Mouse (Mus musculus): ENCODE measurements around the gene Gm36028. TPM values are rescaled to one million over a fixed set of nuclear protein-coding genes. Genes with fewer than 3 reads are reported as not detected.

Gene Gm36028
- polyA plus RNA-seq, 1 experiment from 2014 or later = not detected

DNA sequence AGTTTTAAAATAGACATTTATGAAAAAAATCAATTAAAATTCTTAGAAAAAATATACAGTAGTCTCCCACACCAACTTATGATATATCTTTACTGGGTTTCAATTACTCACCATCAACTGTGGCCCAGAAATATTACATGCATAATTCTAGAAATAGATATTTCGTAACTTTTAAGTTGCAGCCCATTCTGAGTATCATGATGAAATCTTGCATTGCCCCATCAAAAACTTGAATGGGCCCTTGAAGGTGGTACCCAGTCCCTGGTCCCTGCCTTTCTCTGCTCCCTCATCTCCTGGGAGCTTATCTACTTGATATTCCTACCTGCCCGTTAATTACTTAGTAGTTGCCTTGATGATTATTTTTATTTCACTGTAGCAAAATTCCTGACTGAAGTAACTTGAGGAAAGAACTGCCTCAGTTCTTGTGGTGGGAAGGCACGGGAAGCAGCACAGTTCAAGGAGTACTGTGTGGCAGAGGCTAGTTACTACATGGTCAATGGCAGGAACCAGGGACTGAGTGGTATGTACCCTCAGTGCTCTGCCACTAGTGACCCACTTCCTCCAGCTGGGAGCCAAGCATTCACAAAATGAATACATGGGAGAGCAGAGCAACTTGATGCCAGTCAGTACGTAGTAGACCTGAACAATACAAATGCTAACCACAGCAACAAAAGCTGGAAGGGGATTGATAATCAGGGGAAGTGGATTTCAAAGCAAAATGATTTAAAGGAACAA is 13.7 kb upstream of the Gm36028 start:
- WGBS = 80% methylated on average over 4 of the region's 4 CpGs
- H3K36me3 ChIP-seq (replicated peaks) = peaks cover 7% of the 10 kb centered on the region; the same call in 1 of the 2 replicates
- H3K27me3 ChIP-seq (replicated peaks) = no peaks in the 10 kb centered on the region
- H3K4me2 ChIP-seq = no peak overlapping the region
- H3K27ac ChIP-seq = no peak overlapping the region
- no peaks in the 10 kb centered on the region for H3K9me3 ChIP-seq
- no peak overlapping the region for H3K9ac ChIP-seq
- no peak for ATAC-seq (replicated peaks)
- no peak overlapping the region for H3K4me3 ChIP-seq
- peaks cover 24% of the 10 kb centered on the region for H3K4me1 ChIP-seq

DNA sequence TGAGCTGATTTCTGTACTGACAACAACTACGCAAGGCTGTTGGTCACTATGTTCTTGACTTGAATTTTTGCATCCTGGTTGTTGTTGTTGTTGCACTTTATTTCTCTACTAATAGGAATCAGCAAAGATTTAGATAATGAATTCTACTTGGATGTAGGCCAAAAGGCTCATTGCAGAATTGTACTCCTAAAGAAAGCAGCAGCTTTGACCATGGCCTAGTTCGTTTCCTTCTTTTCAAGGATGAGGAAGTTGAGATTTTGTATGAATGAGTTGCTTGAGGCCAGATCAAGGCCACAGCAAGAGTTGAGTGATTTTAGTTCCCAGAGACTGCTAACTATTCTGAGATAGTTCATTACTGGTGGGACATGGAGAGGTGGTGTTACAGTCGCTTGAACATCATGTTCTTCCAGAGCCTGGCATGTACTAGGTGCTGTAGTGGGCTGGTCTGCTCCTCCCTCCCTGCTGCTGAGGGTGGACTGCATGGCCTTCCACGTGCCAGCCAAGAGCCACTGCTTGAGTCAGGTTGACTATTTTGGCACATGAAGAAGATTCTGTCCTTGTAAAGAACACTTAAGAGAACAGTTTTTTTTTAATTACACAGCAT is 10.3 kb upstream of the Gm36028 start:
- Histone ChIP-seq H3K27me3 (replicated peaks) (no peaks in the 10 kb centered on the region), H3K9me3 (no peaks in the 10 kb centered on the region), H3K4me2 (peak overlapping the region; percentile 74; the same call in 1 of the 2 replicates), H3K9ac (no peak overlapping the region), H3K4me3 (no peak overlapping the region), H3K36me3 (replicated peaks) (no peaks in the 10 kb centered on the region), H3K4me1 (peaks cover 26% of the 10 kb centered on the region), H3K27ac (no peak overlapping the region)
- 73% methylated on average over 4 of the region's 4 CpGs for WGBS
- ATAC-seq (replicated peaks) = no peak

GRCm38 (mm10) chr16:37869470-37870231 is 8.7 kb upstream of the Gm36028 start:
- no peak for ATAC-seq (replicated peaks)
- WGBS = 39% methylated on average over 4 of the region's 4 CpGs

GRCm38 (mm10) chr16:37868506-37869469 is 7.8 kb upstream of the Gm36028 start:
- WGBS = under 1% methylated on average over 83 of the region's 87 CpGs
- H3K4me2 ChIP-seq = peak overlapping the region; percentile 74
- H3K9ac ChIP-seq = peak overlapping the region; percentile 97
- H3K4me1 ChIP-seq = peaks cover 26% of the 10 kb centered on the region
- ATAC-seq (replicated peaks) = peak; percentile 82
- H3K27me3 ChIP-seq (replicated peaks) = no peaks in the 10 kb centered on the region
- peak overlapping the region; percentile 96 for H3K4me3 ChIP-seq
- no peaks in the 10 kb centered on the region for H3K9me3 ChIP-seq
- no peaks in the 10 kb centered on the region for H3K36me3 ChIP-seq (replicated peaks)
- peak overlapping the region; percentile 100 for H3K27ac ChIP-seq

More at GRCm38 (mm10) chr16:37869470-37870231, 8.7 kb upstream of the Gm36028 start:
- H3K36me3 ChIP-seq (replicated peaks) = no peaks in the 10 kb centered on the region
- peak overlapping the region; percentile 96 for H3K4me3 ChIP-seq
- H3K4me1 ChIP-seq = peaks cover 26% of the 10 kb centered on the region
- peak overlapping the region; percentile 74 for H3K4me2 ChIP-seq
- no peaks in the 10 kb centered on the region for H3K27me3 ChIP-seq (replicated peaks)
- peak overlapping the region; percentile 100 for H3K27ac ChIP-seq
- peak overlapping the region; percentile 97 for H3K9ac ChIP-seq
- no peaks in the 10 kb centered on the region for H3K9me3 ChIP-seq

DNA sequence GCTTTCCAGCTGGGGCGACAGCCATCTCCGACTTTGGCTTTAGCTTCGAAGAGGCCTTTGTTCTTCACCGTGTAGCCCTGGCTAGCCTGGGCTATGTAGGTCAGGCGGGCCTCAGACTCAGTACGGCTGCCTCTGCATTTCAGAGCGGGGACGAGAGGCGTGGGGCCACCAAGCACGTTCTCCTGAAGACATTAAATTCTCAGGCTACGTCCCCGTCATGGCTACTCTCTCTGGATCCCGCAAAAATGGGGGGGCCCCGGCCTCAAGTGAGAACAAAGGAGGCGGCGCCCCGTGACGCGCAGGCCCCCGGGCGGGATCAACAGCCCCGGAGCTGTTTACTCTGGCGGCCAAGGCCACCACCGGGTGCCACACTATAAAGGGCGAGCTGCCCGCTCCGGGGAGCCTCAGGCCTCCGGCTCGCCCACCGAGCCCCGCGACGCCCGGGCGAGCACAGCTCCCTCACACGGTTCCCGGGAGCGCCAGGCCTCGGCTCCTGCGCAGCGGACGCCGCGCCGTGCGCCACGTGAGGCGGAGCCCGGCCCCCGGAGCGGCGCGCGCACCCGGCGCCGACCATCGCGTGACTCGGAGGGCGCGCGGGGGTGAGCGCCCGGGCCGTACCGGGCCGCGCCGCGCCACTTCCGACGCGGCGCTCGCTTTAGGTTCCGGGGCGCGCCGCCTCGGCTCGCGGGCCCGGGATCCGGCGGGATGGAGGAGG is 7.0 kb upstream of the Gm36028 start, which contains the start of gene Lrrc58:
Gene Lrrc58 (plus strand): TSS at position 599 of the 715 bp plus-strand sequence.
- H3K36me3 ChIP-seq (replicated peaks) = no peaks in the 10 kb centered on the region
- peak within 1 kb of the TSS; percentile 97 for H3K9ac ChIP-seq
- no peaks in the 10 kb centered on the region for H3K27me3 ChIP-seq (replicated peaks)
- H3K9me3 ChIP-seq = no peaks in the 10 kb centered on the region
- H3K4me3 ChIP-seq = peak within 1 kb of the TSS; percentile 96
- peak within 1 kb of the TSS; percentile 74 for H3K4me2 ChIP-seq
- H3K4me1 ChIP-seq = peaks cover 26% of the 10 kb centered on the region
- H3K27ac ChIP-seq = peak within 1 kb of the TSS; percentile 100
- under 1% methylated on average over 85 of the region's 86 CpGs for WGBS
- peak; percentile 95 for ATAC-seq (replicated peaks)

GRCm38 (mm10) chr16:37865841-37866240 is 4.9 kb upstream of the Gm36028 start:
- no peaks in the 10 kb centered on the region for H3K27me3 ChIP-seq (replicated peaks)
- no peak for ATAC-seq (replicated peaks)
- no peak overlapping the region for H3K4me3 ChIP-seq
- H3K4me1 ChIP-seq = peaks cover 18% of the 10 kb centered on the region
- H3K27ac ChIP-seq = no peak overlapping the region
- H3K9me3 ChIP-seq = no peaks in the 10 kb centered on the region
- no peak overlapping the region for H3K4me2 ChIP-seq
- H3K36me3 ChIP-seq (replicated peaks) = no peaks in the 10 kb centered on the region
- no peak overlapping the region for H3K9ac ChIP-seq
- 85% methylated on average over 8 of the region's 9 CpGs for WGBS

- H3K9ac ChIP-seq = no peak overlapping the region
- ATAC-seq (replicated peaks) = no peak
- no peaks in the 10 kb centered on the region for H3K9me3 ChIP-seq
- H3K4me3 ChIP-seq = no peak overlapping the region
- H3K36me3 ChIP-seq (replicated peaks) = no peaks in the 10 kb centered on the region
- WGBS = 87% methylated on average over 3 of the region's 3 CpGs
- H3K27ac ChIP-seq = no peak overlapping the region
- no peak overlapping the region for H3K4me2 ChIP-seq
- peaks cover 5% of the 10 kb centered on the region; the same call in 1 of the 2 replicates for H3K4me1 ChIP-seq
- no peaks in the 10 kb centered on the region for H3K27me3 ChIP-seq (replicated peaks)
Measured at GRCm38 (mm10) chr16:37863876-37864275, 2.9 kb upstream of the Gm36028 start.

- Histone ChIP-seq H3K4me3 (no peak overlapping the region), H3K27me3 (replicated peaks) (no peaks in the 10 kb centered on the region), H3K27ac (no peak overlapping the region), H3K9me3 (no peaks in the 10 kb centered on the region), H3K4me1 (no peaks in the 10 kb centered on the region), H3K4me2 (no peak overlapping the region), H3K36me3 (replicated peaks) (no peaks in the 10 kb centered on the region), H3K9ac (no peak overlapping the region)
- no peak for ATAC-seq (replicated peaks)
- WGBS = 80% methylated on average over 7 of the region's 7 CpGs
Measured at GRCm38 (mm10) chr16:37860213-37860612, 733 bp downstream of the Gm36028 start.

GRCm38 (mm10) chr16:37857495-37857894 is 3.5 kb downstream of the Gm36028 start:
- no peak overlapping the region for H3K4me3 ChIP-seq
- H3K9me3 ChIP-seq = no peaks in the 10 kb centered on the region
- H3K9ac ChIP-seq = no peak overlapping the region
- H3K27me3 ChIP-seq (replicated peaks) = no peaks in the 10 kb centered on the region
- no peak overlapping the region for H3K4me2 ChIP-seq
- 69% methylated on average over 8 of the region's 8 CpGs for WGBS
- H3K36me3 ChIP-seq (replicated peaks) = no peaks in the 10 kb centered on the region
- no peaks in the 10 kb centered on the region for H3K4me1 ChIP-seq
- ATAC-seq (replicated peaks) = no peak
- no peak overlapping the region for H3K27ac ChIP-seq

GRCm38 (mm10) chr16:37856327-37856726 is 4.6 kb downstream of the Gm36028 start:
- ATAC-seq (replicated peaks) = no peak
- H3K9ac ChIP-seq = no peak overlapping the region
- H3K27me3 ChIP-seq (replicated peaks) = no peaks in the 10 kb centered on the region
- WGBS = 74% methylated on average over 3 of the region's 3 CpGs
- no peak overlapping the region for H3K27ac ChIP-seq
- no peak overlapping the region for H3K4me3 ChIP-seq
- H3K36me3 ChIP-seq (replicated peaks) = no peaks in the 10 kb centered on the region
- no peak overlapping the region for H3K4me2 ChIP-seq
- H3K9me3 ChIP-seq = no peaks in the 10 kb centered on the region
- no peaks in the 10 kb centered on the region for H3K4me1 ChIP-seq

- Histone ChIP-seq H3K4me2 (no peak overlapping the region), H3K27me3 (replicated peaks) (no peaks in the 10 kb centered on the region), H3K9me3 (no peaks in the 10 kb centered on the region), H3K4me3 (no peak overlapping the region), H3K27ac (no peak overlapping the region), H3K36me3 (replicated peaks) (no peaks in the 10 kb centered on the region), H3K9ac (no peak overlapping the region), H3K4me1 (no peaks in the 10 kb centered on the region)
- ATAC-seq (replicated peaks) = no peak
- WGBS = 83% methylated on average over 8 of the region's 8 CpGs
Measured at GRCm38 (mm10) chr16:37855583-37855982, 5.4 kb downstream of the Gm36028 start.
